Mouse (Mus musculus) thymus, adult 2 months (tissue): Measurements from ENCODE around the gene Zzef1. TPM values are rescaled to one million over a fixed set of nuclear protein-coding genes. Genes with fewer than 3 reads are reported as not detected.

Experiments used
- DNase-seq: peaks from one replicate; pipeline ENCODE4 v3.0.0; 2021
- H3K27ac ChIP-seq: fragments of 200-500 bp; 2 replicates; pipeline ENCODE4 v1.5.1; 2012; ENCODE audit warnings: low read length, control low read depth; ENCODE audit not compliant: control insufficient read depth, insufficient read depth
- H3K27me3 ChIP-seq: fragments of 200-500 bp; 2 replicates; pipeline ENCODE4 v1.6.1; 2012; ENCODE audit warnings: mild to moderate bottlenecking, low read length, moderate library complexity, mixed read lengths; ENCODE audit not compliant: control insufficient read depth, insufficient read depth
- H3K36me3 ChIP-seq: fragments of 200-500 bp; 2 replicates; pipeline ENCODE4 v1.6.1; 2012; ENCODE audit warnings: mild to moderate bottlenecking, low read length, moderate library complexity; ENCODE audit not compliant: control insufficient read depth, insufficient read depth
- H3K4me1 ChIP-seq: fragments of 200-500 bp; replicated peaks from 2 replicates; pipeline ENCODE4 v1.6.1; 2012; ENCODE audit warnings: low read length; ENCODE audit not compliant: control insufficient read depth, insufficient read depth
- H3K4me3 ChIP-seq: fragments of 200-500 bp; 2 replicates; pipeline ENCODE4 v1.5.1; 2012; ENCODE audit warnings: mild to moderate bottlenecking, low read length, control low read depth, moderate library complexity; ENCODE audit not compliant: control insufficient read depth, insufficient read depth
- CTCF ChIP-seq: fragments of 200-500 bp; IDR thresholded peaks from 2 replicates; pipeline ENCODE4 v1.5.1; 2012; ENCODE audit warnings: mild to moderate bottlenecking, control low read depth, low read length, moderate library complexity, borderline replicate concordance; ENCODE audit not compliant: control insufficient read depth, poor library complexity, insufficient read depth; ENCODE audit errors: extremely low read depth
- POLR2A ChIP-seq: fragments of 200-500 bp; IDR thresholded peaks from 2 replicates; pipeline ENCODE4 v1.6.1; 2012; ENCODE audit warnings: mild to moderate bottlenecking, low read length, control low read depth, moderate library complexity; ENCODE audit not compliant: control insufficient read depth, poor library complexity, insufficient read depth; ENCODE audit errors: extremely low read depth
- WGBS: fragments of 180-500 bp; shearing (Covaris S2); methylation state at CpG from one replicate; pipeline ENCODE4 v1.1.7; 2018; 5-methylcytosine and 5-hydroxymethylcytosine counted together
- polyA plus RNA-seq: library from polyadenylated mRNA; depleted of rRNA; stranded (reverse); fragments of >200 nt; gene quantifications from 2 replicates; pipeline ENCODE4 v1.2.3, GENCODE M21; 2012

The Zzef1 gene
- polyA plus RNA-seq, 1 experiment = 52.8 TPM

- H3K36me3 ChIP-seq = peaks cover 80% of the 10 kb centered on the region
Measured at GRCm38 (mm10) chr11:72861236-72861635, 65.2 kb downstream of the Zzef1 start.

GRCm38 (mm10) chr11:72866446-72866845, 70.4 kb downstream of the Zzef1 start:
- TF ChIP-seq CTCF = no peak
- TF ChIP-seq POLR2A = no peak

More at GRCm38 (mm10) chr11:72861236-72861635, 65.2 kb downstream of the Zzef1 start:
- H3K4me3 ChIP-seq = no peak overlapping the region
- WGBS = 95% methylated on average over 3 of the region's 3 CpGs
- no peak for TF ChIP-seq CTCF
- no peak for TF ChIP-seq POLR2A
- no peaks in the 10 kb centered on the region for H3K27me3 ChIP-seq
- DNase-seq = no peak
- no peaks in the 10 kb centered on the region for H3K4me1 ChIP-seq
- H3K27ac ChIP-seq = no peak overlapping the region

DNA sequence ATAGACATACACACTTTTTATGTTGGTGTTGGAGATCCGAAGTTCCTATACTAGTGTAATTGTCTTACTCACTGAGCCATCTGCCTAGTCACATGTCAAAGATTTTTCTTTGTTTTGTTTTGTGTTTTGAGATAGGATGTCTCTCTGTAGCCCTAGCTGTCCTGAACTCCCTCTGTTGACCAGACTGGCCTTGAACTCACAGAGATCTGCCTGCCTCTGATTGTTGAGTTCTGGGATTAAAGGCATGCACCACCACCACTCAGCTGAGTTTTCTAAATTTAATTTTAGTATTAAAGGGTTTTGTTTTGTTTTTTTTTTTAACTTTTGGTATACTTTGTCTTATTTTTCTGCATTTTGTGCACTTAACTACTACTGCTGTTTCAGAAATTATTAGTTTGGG, 76.0 kb downstream of the Zzef1 start:
- TF ChIP-seq POLR2A (no peak), CTCF (no peak)
- no peaks in the 10 kb centered on the region for H3K4me1 ChIP-seq
- no peak overlapping the region for H3K4me3 ChIP-seq
- no peaks in the 10 kb centered on the region for H3K27me3 ChIP-seq
- H3K36me3 ChIP-seq = peaks cover 73% of the 10 kb centered on the region
- WGBS = 93% methylated on average over 1 of the region's 1 CpGs
- no peak for DNase-seq
- H3K27ac ChIP-seq = no peak overlapping the region

More at GRCm38 (mm10) chr11:72866446-72866845, 70.4 kb downstream of the Zzef1 start:
- Histone ChIP-seq H3K4me1 (no peaks in the 10 kb centered on the region), H3K4me3 (no peak overlapping the region), H3K27ac (no peak overlapping the region), H3K27me3 (no peaks in the 10 kb centered on the region), H3K36me3 (peaks cover 67% of the 10 kb centered on the region)
- no peak for DNase-seq
- WGBS = 91% methylated on average over 7 of the region's 7 CpGs

GRCm38 (mm10) chr11:72892623-72893022, 96.6 kb downstream of the Zzef1 start:
- Histone ChIP-seq H3K4me3 (no peak overlapping the region), H3K27ac (no peak overlapping the region), H3K36me3 (peaks cover 56% of the 10 kb centered on the region), H3K27me3 (no peaks in the 10 kb centered on the region), H3K4me1 (no peaks in the 10 kb centered on the region)
- 97% methylated on average over 1 of the region's 1 CpGs for WGBS
- no peak for TF ChIP-seq POLR2A
- TF ChIP-seq CTCF = no peak
- no peak for DNase-seq

DNA sequence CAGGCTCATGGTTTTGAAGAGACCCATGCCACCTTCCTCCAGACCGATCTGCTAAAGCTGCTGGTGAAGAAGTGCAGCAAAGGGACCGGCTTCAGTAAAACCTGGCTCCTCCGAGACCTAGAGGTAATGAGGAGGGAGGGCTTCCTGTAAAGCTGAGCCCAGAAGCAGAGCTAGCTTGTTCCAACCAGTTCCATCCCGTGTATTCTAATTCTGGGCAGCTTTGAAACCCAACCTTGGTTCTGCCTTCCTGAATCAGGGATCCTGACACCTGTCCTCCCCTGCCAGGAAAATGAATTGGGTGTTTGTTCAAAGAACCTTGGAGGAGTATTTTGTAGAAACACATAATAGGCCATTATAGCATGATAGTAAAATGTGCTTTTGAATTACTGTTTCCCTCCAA, 112.4 kb downstream of the Zzef1 start:
- peaks cover 65% of the 10 kb centered on the region for H3K36me3 ChIP-seq
- H3K4me3 ChIP-seq = no peak overlapping the region
- WGBS = 94% methylated on average over 4 of the region's 4 CpGs
- no peak overlapping the region for H3K27ac ChIP-seq
- no peak for DNase-seq
- no peaks in the 10 kb centered on the region for H3K27me3 ChIP-seq
- no peak for TF ChIP-seq POLR2A
- no peak for TF ChIP-seq CTCF
- no peaks in the 10 kb centered on the region for H3K4me1 ChIP-seq

DNA sequence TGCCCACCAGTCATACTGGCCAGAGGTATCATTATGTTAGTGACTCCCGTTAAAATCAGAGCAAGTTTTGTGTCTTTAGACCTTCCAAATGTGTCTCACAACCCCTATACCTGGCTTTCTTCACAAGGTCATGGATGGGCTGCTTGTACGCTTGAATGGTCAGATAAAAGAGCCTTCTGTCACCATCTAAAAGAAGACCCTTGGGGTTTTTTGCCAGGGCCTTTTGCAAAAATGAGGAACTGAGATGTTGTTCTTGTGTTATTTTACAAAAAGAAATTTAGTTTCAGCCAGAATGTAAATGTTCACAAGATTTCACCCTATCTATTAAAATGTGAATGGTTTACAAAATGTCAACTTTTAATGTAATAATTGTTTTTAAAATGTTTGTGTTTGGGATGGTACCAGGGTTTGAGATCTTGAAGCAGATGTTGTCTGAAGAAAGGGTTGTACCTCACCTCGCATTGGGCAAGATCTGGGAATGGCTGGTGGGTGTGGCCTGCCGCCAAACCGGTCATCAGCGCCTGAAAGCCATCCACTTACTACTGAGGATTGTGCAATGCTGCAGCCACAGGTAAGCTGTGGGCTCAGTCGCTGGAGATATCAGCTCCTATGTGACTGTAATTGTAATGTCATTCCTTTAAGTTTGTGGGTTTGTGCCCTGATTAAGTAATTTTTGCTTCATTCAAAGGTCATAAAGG, 121.4 kb downstream of the Zzef1 start:
- TF ChIP-seq POLR2A (no peak), CTCF (no peak)
- H3K27ac ChIP-seq = no peak overlapping the region
- 94% methylated on average over 7 of the region's 7 CpGs for WGBS
- DNase-seq = no peak
- no peaks in the 10 kb centered on the region for H3K27me3 ChIP-seq
- H3K4me3 ChIP-seq = no peak overlapping the region
- H3K36me3 ChIP-seq = peaks cover 59% of the 10 kb centered on the region
- H3K4me1 ChIP-seq = no peaks in the 10 kb centered on the region

GRCm38 (mm10) chr11:72923116-72923515, 127.1 kb downstream of the Zzef1 start:
- no peak for DNase-seq
- 73% methylated on average over 4 of the region's 4 CpGs for WGBS
- peaks cover 17% of the 10 kb centered on the region for H3K36me3 ChIP-seq
- H3K27me3 ChIP-seq = no peaks in the 10 kb centered on the region
- no peak for TF ChIP-seq CTCF
- no peak for TF ChIP-seq POLR2A
- H3K27ac ChIP-seq = no peak overlapping the region
- no peak overlapping the region for H3K4me3 ChIP-seq
- H3K4me1 ChIP-seq = no peaks in the 10 kb centered on the region

- DNase-seq = no peak
- Histone ChIP-seq H3K4me1 (no peaks in the 10 kb centered on the region), H3K27me3 (no peaks in the 10 kb centered on the region), H3K27ac (no peak overlapping the region), H3K4me3 (no peak overlapping the region), H3K36me3 (peaks cover 9% of the 10 kb centered on the region)
- TF ChIP-seq POLR2A (no peak), CTCF (no peak)
- 100% methylated on average over 1 of the region's 1 CpGs for WGBS
Measured at GRCm38 (mm10) chr11:72924458-72924857, 128.4 kb downstream of the Zzef1 start.
